In genomic region chr7:80233799-80234198, GRCm38 (mm10) we compare ENCODE assay signal across 10 mouse cellular contexts. TPM values are rescaled to one million over a fixed set of nuclear protein-coding genes. Genes with fewer than 3 reads are reported as not detected.
DNase-seq lines count a peak whose midpoint lies in the region; ATAC-seq and TF ChIP-seq lines count a peak whose summit lies in the region.
"Had no signal": no experiment of that assay in that cellular context is flagged by ENCODE, and none has a peak within 500 bp of the region (broad histone marks: within the 10 kb centered on the region; RNA-seq: fewer than 3 reads in every experiment).

No protein-coding gene starts in this region.

- H3K4me3 ChIP-seq in heart, embryonic 15.5 days = peak overlapping the region; percentile 80
- H3K4me3 ChIP-seq in ES-E14 (ENCODE audit: insufficient read depth in 1 of 2, low read depth in 1 of 2, low read length in 2 of 2, poor library complexity in 1 of 2, severe bottlenecking in 1 of 2) = peak overlapping the region; percentile 20 to 41
- no peak overlapping the region for H3K4me3 ChIP-seq in forebrain, postnatal 0 days (ENCODE audit: low read depth, low read length)
- peak overlapping the region; percentile 90; the same call in 1 of the 2 replicates for H3K4me3 ChIP-seq in macrophage (ENCODE audit: inconsistent target)

- intact Hi-C loops in heart, postnatal 25 days (cut with DNase I) = no loop called here

- DNase-seq in heart, postnatal 25 days (ENCODE audit: low spot score) = no peak
- DNase-seq in ES-E14 (ENCODE audit: low read depth, low spot score) = no peak
- no peak for DNase-seq in forebrain, postnatal 0 days
- DNase-seq in right cerebral cortex, postnatal 25 days = no peak
- DNase-seq: cerebellum, postnatal 10 days had no signal

- no peaks in the 10 kb centered on the region for H3K9me3 ChIP-seq in heart, embryonic 15.5 days (replicated peaks)
- H3K9me3 ChIP-seq in ES-E14 (ENCODE audit: control insufficient read depth, insufficient read depth, low read depth, low read length) = no peaks in the 10 kb centered on the region
- H3K9me3 ChIP-seq in forebrain, postnatal 0 days (ENCODE audit: low read length) = no peaks in the 10 kb centered on the region

- no peaks in the 10 kb centered on the region for H3K27me3 ChIP-seq in heart, embryonic 15.5 days
- no peaks in the 10 kb centered on the region; the same call in 1 of the 2 replicates for H3K27me3 ChIP-seq in forebrain, postnatal 0 days (ENCODE audit: insufficient read depth, low read length)
- H3K27me3 ChIP-seq: Patski had no signal

- H3K4me1 ChIP-seq in heart, embryonic 15.5 days (replicated peaks) = peaks cover 17% of the 10 kb centered on the region
- H3K4me1 ChIP-seq in ES-E14 (ENCODE audit: control insufficient read depth in 2 of 2, insufficient read depth in 2 of 2, low read length in 2 of 2, poor library complexity in 1 of 2) = peaks cover 0 to 6% of the 10 kb centered on the region in 2 experiments
- H3K4me1 ChIP-seq in forebrain, postnatal 0 days (ENCODE audit: insufficient read depth) = 0 out of 2 replicates have a peak, but pooled peaks cover 3% of the 10 kb centered on the region

- no peak for ATAC-seq in heart, embryonic 15.5 days (replicated peaks; ENCODE audit: insufficient number of reproducible peaks, insufficient read depth, low FRiP score, low read depth)
- no peak for ATAC-seq in forebrain, postnatal 0 days
- no peak for ATAC-seq in erythroid progenitor cell, adult 5-6 weeks (replicated peaks; ENCODE audit: low FRiP score, poor library complexity, severe bottlenecking)
- ATAC-seq in frontal cortex, adult (ENCODE audit: low TSS enrichment) = no peak
- ATAC-seq: Patski had no signal

- peaks cover 9% of the 10 kb centered on the region for H3K36me3 ChIP-seq in heart, embryonic 15.5 days
- H3K36me3 ChIP-seq in ES-E14 (ENCODE audit: control insufficient read depth, insufficient read depth, low read length, poor library complexity, severe bottlenecking) (peaks cover 3% of the 10 kb centered on the region; the same call in 1 of the 2 replicates), macrophage (ENCODE audit: inconsistent target) (peaks cover 8% of the 10 kb centered on the region; the same call in 1 of the 2 replicates)
- H3K36me3 ChIP-seq in forebrain, postnatal 0 days (ENCODE audit: insufficient read depth) = peaks cover 7% of the 10 kb centered on the region

- 68% methylated on average over 9 of the region's 9 CpGs for WGBS in heart, embryonic 15.5 days
- WGBS in forebrain, postnatal 0 days = 77% methylated on average over 9 of the region's 9 CpGs
- WGBS in macrophage (ENCODE audit: missing documents) = 55% methylated on average over 9 of the region's 9 CpGs

- in situ Hi-C loops in ES-E14 (cut with MboI; ENCODE audit: low sequenced_read_pairs in 2 of 2, unreplicated experiment in 2 of 2) = no loop called here

- H3K79me2 ChIP-seq in macrophage (ENCODE audit: inconsistent target) = peaks cover 50% of the 10 kb centered on the region

- no peak for TF ChIP-seq CTCF in forebrain, postnatal 0 days (IDR thresholded peaks at IDR 0.05; ENCODE audit: low read depth)

- H3K4me2 ChIP-seq in heart, embryonic 15.5 days = peak overlapping the region; percentile 92
- H3K4me2 ChIP-seq in forebrain, postnatal 0 days (ENCODE audit: low read depth) = peak overlapping the region; percentile 90; the same call in 1 of the 2 replicates

- H3K9ac ChIP-seq in heart, embryonic 15.5 days = no peak overlapping the region
- H3K9ac ChIP-seq in ES-E14 (ENCODE audit: insufficient read depth, low read depth, low read length, poor library complexity, severe bottlenecking) = peak overlapping the region; percentile 9; the same call in 1 of the 2 replicates
- no peak overlapping the region for H3K9ac ChIP-seq in forebrain, postnatal 0 days

- H3K27ac ChIP-seq in heart, embryonic 15.5 days = no peak overlapping the region
- H3K27ac ChIP-seq in ES-E14 (ENCODE audit: insufficient read depth, low read depth, low read length, poor library complexity, severe bottlenecking) = no peak overlapping the region
- H3K27ac ChIP-seq in forebrain, postnatal 0 days (ENCODE audit: low read depth, low read length) = no peak overlapping the region
- H3K27ac ChIP-seq in macrophage = no peak overlapping the region

TF ChIP-seq in ES-E14, 5 proteins besides CTCF, POLR2A, EP300 and RAD21:
- TF ChIP-seq ZC3H11A (IDR thresholded peaks at IDR 0.05; ENCODE audit: borderline replicate concordance, low read depth, low read length) = no peak

RNA-seq across cellular contexts. Expression of gene Gdpgp1, which starts 1.1 kb away (rescaled TPM):
- polyA plus RNA-seq in heart, embryonic 15.5 days (2015; fragmentation: Nextera tagmentation; extraction: Ambion mirVana) = 2.7 and 3.8 TPM in 2 replicates
- 1 to 10 TPM; 1.4 to 1.8 TPM for total RNA-seq in heart, postnatal 25 days (2021)
- 4.4 and 4.5 TPM in 2 replicates for total RNA-seq in ES-E14 (2012; rRNA removed)
- total RNA-seq in forebrain, postnatal 0 days (2014; rRNA removed) = 4.1 and 5.8 TPM in 2 replicates
- polyA plus RNA-seq in forebrain, postnatal 0 days (2015; fragmentation: Nextera tagmentation; extraction: Ambion mirVana) = 1.3 and 2.6 TPM in 2 replicates
- total RNA-seq in macrophage (2018; cell fraction: chromatin; rRNA removed) = 1 to 10 TPM in 17 of 26 experiments, under 1 TPM in 9; 0.20 to 7.5 (median 1.5) TPM
- 1 to 10 TPM in 22 of 26 experiments, under 1 TPM in 4; 0.70 to 5.0 (median 2.8) TPM for total RNA-seq in macrophage (2018; cell fraction: cytosol; rRNA removed)
- total RNA-seq in macrophage (2018; cell fraction: nucleus; rRNA removed) = 10 to 100 TPM in 1 of 26 experiments, 1 to 10 TPM in 17, under 1 TPM in 8; 0.36 to 11.1 (median 1.7) TPM
- polyA plus RNA-seq in macrophage (2018) = 2.7 to 3.2 TPM (median 3.1 TPM) in 3 replicates
- total RNA-seq in erythroid progenitor cell, adult 5-6 weeks (2015; ENCODE audit: low replicate concordance) = 1.3 and 5.4 TPM in 2 replicates
- total RNA-seq in erythroid progenitor cell, adult 5-6 weeks (2017; ENCODE audit: low replicate concordance) = 0.08 and 0.64 TPM in 2 replicates

RNA-seq across cellular contexts. Expression of gene Cib1, which starts 1.2 kb away (rescaled TPM):
- polyA plus RNA-seq in heart, embryonic 15.5 days (2015; fragmentation: Nextera tagmentation; extraction: Ambion mirVana) = 48.7 and 65.4 TPM in 2 replicates
- 10 to 100 TPM; 14.1 to 18.0 TPM for total RNA-seq in heart, postnatal 25 days (2021)
- total RNA-seq in ES-E14 (2012; rRNA removed) = 52.6 and 59.7 TPM in 2 replicates
- total RNA-seq in forebrain, postnatal 0 days (2014; rRNA removed) = 11.3 and 16.4 TPM in 2 replicates
- 29.0 and 29.3 TPM in 2 replicates for polyA plus RNA-seq in forebrain, postnatal 0 days (2015; fragmentation: Nextera tagmentation; extraction: Ambion mirVana)
- total RNA-seq in macrophage (2018; cell fraction: chromatin; rRNA removed) = 10 to 100 TPM in 21 of 26 experiments, 1 to 10 TPM in 5; 5.4 to 28.8 (median 16.3) TPM
- total RNA-seq in macrophage (2018; cell fraction: cytosol; rRNA removed) = 10 to 100 TPM; 52.6 to 88.8 (median 69.8) TPM
- 10 to 100 TPM in 25 of 26 experiments, 1 to 10 TPM in 1; 9.3 to 41.7 (median 23.8) TPM for total RNA-seq in macrophage (2018; cell fraction: nucleus; rRNA removed)
- polyA plus RNA-seq in macrophage (2018) = 28.5 to 81.1 TPM (median 68.2 TPM) in 3 replicates
- 69.2 and 73.8 TPM in 2 replicates for total RNA-seq in erythroid progenitor cell, adult 5-6 weeks (2015; ENCODE audit: low replicate concordance)
- total RNA-seq in erythroid progenitor cell, adult 5-6 weeks (2017; ENCODE audit: low replicate concordance) = 70.2 and 70.4 TPM in 2 replicates

RNA-seq across cellular contexts. Expression of gene Ttll13, which starts 12.4 kb away (rescaled TPM):
- 0.63 and 1.2 TPM in 2 replicates for polyA plus RNA-seq in heart, embryonic 15.5 days (2015; fragmentation: Nextera tagmentation; extraction: Ambion mirVana)
- total RNA-seq in heart, postnatal 25 days (2021) = under 1 TPM; 0.28 to 0.52 TPM
- total RNA-seq in ES-E14 (2012; rRNA removed) = 1.4 and 2.8 TPM in 2 replicates
- total RNA-seq in forebrain, postnatal 0 days (2014; rRNA removed) = 0.48 and 2.0 TPM in 2 replicates
- 1.4 and 1.5 TPM in 2 replicates for polyA plus RNA-seq in forebrain, postnatal 0 days (2015; fragmentation: Nextera tagmentation; extraction: Ambion mirVana)
- total RNA-seq in macrophage (2018; cell fraction: chromatin; rRNA removed) = 1 to 10 TPM in 2 of 26 experiments, under 1 TPM in 5, not detected in 19; 0.16 to 2.2 (median 0.66) TPM
- total RNA-seq in macrophage (2018; cell fraction: cytosol; rRNA removed) = under 1 TPM in 15 of 26 experiments, not detected in 11; 0.03 to 0.67 (median 0.09) TPM
- total RNA-seq in macrophage (2018; cell fraction: nucleus; rRNA removed) = 1 to 10 TPM in 2 of 26 experiments, under 1 TPM in 2, not detected in 22; 0.30 to 1.8 (median 0.77) TPM
- 0.06 to 0.07 TPM in 2 of 3 replicates, not detected in the other for polyA plus RNA-seq in macrophage (2018)
- total RNA-seq in erythroid progenitor cell, adult 5-6 weeks (2015; ENCODE audit: low replicate concordance) = 2.9 TPM in 1 of 2 replicates, not detected in the other
- not detected in 2 replicates for total RNA-seq in erythroid progenitor cell, adult 5-6 weeks (2017; ENCODE audit: low replicate concordance)

RNA-seq across cellular contexts. Expression of gene Ngrn, which starts 27.2 kb away (rescaled TPM):
- polyA plus RNA-seq in heart, embryonic 15.5 days (2015; fragmentation: Nextera tagmentation; extraction: Ambion mirVana) = 36.3 and 39.5 TPM in 2 replicates
- total RNA-seq in heart, postnatal 25 days (2021) = 10 to 100 TPM; 25.1 to 27.1 TPM
- total RNA-seq in ES-E14 (2012; rRNA removed) = 37.8 and 45.2 TPM in 2 replicates
- total RNA-seq in forebrain, postnatal 0 days (2014; rRNA removed) = 67.2 and 74.9 TPM in 2 replicates
- 71.4 and 72.0 TPM in 2 replicates for polyA plus RNA-seq in forebrain, postnatal 0 days (2015; fragmentation: Nextera tagmentation; extraction: Ambion mirVana)
- total RNA-seq in macrophage (2018; cell fraction: chromatin; rRNA removed) = 10 to 100 TPM in 12 of 26 experiments, 1 to 10 TPM in 14; 2.3 to 23.4 (median 9.6) TPM
- total RNA-seq in macrophage (2018; cell fraction: cytosol; rRNA removed) = 10 to 100 TPM in 21 of 26 experiments, 1 to 10 TPM in 5; 5.1 to 21.2 (median 16.8) TPM
- 10 to 100 TPM in 15 of 26 experiments, 1 to 10 TPM in 11; 3.8 to 32.0 (median 13.5) TPM for total RNA-seq in macrophage (2018; cell fraction: nucleus; rRNA removed)
- 10.5 to 19.3 TPM (median 14.7 TPM) in 3 replicates for polyA plus RNA-seq in macrophage (2018)
- 28.8 and 31.9 TPM in 2 replicates for total RNA-seq in erythroid progenitor cell, adult 5-6 weeks (2015; ENCODE audit: low replicate concordance)
- 10.1 and 18.8 TPM in 2 replicates for total RNA-seq in erythroid progenitor cell, adult 5-6 weeks (2017; ENCODE audit: low replicate concordance)

RNA-seq across cellular contexts. Expression of gene Vps33b, which starts 35.6 kb away (rescaled TPM):
- 8.1 and 12.1 TPM in 2 replicates for polyA plus RNA-seq in heart, embryonic 15.5 days (2015; fragmentation: Nextera tagmentation; extraction: Ambion mirVana)
- total RNA-seq in heart, postnatal 25 days (2021) = 1 to 10 TPM; 5.8 to 6.1 TPM
- total RNA-seq in ES-E14 (2012; rRNA removed) = 21.1 and 30.4 TPM in 2 replicates
- total RNA-seq in forebrain, postnatal 0 days (2014; rRNA removed) = 37.5 and 41.0 TPM in 2 replicates
- polyA plus RNA-seq in forebrain, postnatal 0 days (2015; fragmentation: Nextera tagmentation; extraction: Ambion mirVana) = 8.3 and 15.0 TPM in 2 replicates
- 10 to 100 TPM; 14.2 to 90.6 (median 46.6) TPM for total RNA-seq in macrophage (2018; cell fraction: chromatin; rRNA removed)
- total RNA-seq in macrophage (2018; cell fraction: cytosol; rRNA removed) = 10 to 100 TPM in 13 of 26 experiments, 1 to 10 TPM in 13; 6.6 to 14.9 (median 10.0) TPM
- 10 to 100 TPM in 25 of 26 experiments, 1 to 10 TPM in 1; 7.6 to 44.2 (median 20.5) TPM for total RNA-seq in macrophage (2018; cell fraction: nucleus; rRNA removed)
- polyA plus RNA-seq in macrophage (2018) = 9.4 to 14.3 TPM (median 12.9 TPM) in 3 replicates
- total RNA-seq in erythroid progenitor cell, adult 5-6 weeks (2015; ENCODE audit: low replicate concordance) = 23.4 and 28.5 TPM in 2 replicates
- 4.9 and 27.5 TPM in 2 replicates for total RNA-seq in erythroid progenitor cell, adult 5-6 weeks (2017; ENCODE audit: low replicate concordance)
